Mouse (Mus musculus): ENCODE results near the gene Lrrc42. TPM values are rescaled to one million over a fixed set of nuclear protein-coding genes. Genes with fewer than 3 reads are reported as not detected.

Lrrc42 gene
- total RNA-seq, 2 experiments from 2014 or later, result 39.5 to 41.2 TPM

- no peak for DNase-seq (ENCODE audit: low spot score in 2 of 2)
These were observed 3.9 kb downstream of the Lrrc42 start for GRCm38 (mm10) chr4:107249471-107249870.

DNA sequence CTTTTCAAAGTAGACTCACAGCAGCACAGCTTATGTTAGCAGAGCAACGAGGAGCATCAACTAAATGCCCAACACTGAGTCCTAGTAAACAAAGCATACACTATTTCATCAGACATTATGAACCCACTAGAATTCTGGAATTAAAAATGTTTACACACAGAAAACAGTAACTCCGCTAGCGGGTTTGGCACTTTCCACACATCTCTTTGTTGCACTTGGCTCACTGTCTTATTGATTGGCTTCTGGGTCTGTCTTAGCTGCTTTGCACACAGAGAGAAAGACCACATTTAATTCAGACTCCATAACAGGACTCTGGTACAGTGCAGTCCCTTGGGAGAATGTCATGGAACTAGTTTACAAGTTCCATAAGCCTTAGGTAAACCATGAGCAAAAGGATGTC, 5.3 kb downstream of the Lrrc42 start:
- DNase-seq (ENCODE audit: low spot score in 2 of 2), result no peak

DNA sequence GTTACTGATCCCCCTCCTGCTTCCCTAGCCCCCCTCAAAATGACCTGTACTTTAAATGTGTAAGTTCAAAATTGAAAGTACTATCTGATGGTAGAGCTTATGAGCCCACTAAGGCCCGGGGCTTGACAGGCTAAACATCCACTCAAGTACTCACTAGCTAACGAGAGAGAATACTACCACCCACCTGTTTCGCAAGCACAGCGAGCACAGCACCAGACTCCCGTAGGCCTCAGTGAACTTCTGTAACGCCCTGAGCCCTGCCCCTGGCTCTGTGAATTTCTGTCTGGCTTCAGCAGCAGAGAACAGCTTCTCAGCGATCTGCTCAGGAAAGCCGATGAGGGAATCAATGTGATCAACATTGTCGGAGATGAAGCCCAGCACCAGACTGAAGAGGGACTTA, 6.2 kb downstream of the Lrrc42 start:
- DNase-seq (ENCODE audit: low spot score in 2 of 2), result no peak

GRCm38 (mm10) chr4:107246040-107246439, 7.3 kb downstream of the Lrrc42 start:
- DNase-seq (ENCODE audit: low spot score in 2 of 2), result no peak

DNA sequence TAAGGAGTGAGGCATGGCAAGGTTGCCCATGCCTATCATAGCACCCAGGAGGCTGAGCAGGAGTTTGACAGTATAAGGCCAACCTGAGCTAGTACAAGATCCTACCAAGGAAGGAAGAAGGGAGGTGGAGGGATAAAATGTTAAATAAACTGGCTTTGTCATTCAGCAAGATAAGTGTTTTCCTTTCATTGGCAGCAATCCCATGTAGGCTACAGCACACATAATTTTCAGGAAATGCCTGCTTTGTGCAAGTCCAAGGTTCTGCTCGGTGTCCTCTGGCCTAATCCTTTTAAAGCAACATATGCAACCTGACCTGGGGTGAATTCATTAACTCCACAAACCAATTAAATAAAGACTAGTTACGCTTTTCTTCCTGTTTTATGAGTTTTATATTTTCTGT, 8.0 kb downstream of the Lrrc42 start:
- DNase-seq (ENCODE audit: low spot score in 2 of 2), result no peak

DNA sequence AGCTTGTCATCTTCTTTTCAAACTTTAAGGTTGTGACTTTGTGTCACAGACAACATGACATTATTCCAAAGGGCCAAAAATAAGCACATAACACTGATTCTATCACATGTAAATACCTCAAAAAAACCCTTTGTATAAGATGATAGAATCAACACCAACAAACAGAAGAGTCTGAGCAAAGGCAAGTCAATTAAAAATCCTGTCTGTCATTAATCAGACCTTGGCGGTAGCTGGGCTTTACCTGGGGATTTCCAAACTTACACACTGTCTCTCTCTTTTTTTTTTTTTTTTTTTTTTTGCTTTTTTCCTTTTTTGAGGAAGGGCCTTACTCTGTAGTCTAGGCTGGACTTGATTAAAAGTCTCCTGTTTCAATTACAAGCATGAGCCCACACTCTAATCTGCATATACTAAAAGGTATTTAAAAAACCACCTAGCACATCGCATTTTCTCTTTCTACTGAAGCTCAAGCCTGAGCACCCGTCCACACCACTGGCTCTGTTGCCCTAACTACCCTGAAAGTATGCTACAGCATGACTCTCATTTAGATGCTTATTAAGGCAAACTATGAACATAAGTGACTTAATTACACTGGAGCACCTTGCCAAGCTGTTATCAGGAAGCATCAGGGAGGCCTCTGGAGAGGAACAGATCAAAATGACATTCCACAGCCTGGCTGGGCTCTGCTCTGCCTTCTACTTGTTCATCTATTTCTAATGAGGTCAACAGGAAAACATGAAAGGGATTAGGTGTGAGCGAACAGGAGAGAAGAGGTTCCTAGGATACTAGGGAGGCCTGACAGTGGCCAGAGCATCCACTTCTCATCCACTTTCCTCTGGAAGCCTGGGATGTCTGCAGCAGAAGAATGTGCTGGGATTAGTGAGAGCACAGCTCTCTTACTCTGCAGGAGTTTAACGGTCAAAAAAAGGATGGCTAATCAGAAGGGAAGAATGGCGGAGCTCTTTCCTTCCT, 9.7 kb downstream of the Lrrc42 start:
- DNase-seq (ENCODE audit: low spot score in 2 of 2), result no peak

DNA sequence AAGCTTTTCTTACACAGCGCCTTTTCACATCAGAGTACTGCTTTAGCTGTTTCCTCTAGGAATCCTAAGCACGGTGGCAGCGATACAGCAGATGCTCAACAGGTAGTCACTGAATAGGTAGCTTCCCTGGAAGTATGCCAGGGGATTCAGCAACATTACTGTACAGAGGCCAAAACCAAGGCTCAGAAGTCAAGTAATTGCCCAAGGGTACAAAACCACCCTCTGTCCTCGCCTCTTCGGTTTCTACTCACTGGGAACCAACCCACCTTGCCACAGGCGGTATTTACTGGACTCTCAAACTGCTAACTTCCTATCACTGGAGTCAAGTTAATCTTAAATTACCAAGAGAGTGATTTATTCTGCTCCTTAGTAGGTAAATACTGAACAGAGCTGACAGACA, 13.1 kb downstream of the Lrrc42 start:
- no peak for DNase-seq (ENCODE audit: low spot score in 2 of 2)

- DNase-seq (ENCODE audit: low spot score in 2 of 2), result no peak
These were observed 15.1 kb downstream of the Lrrc42 start for GRCm38 (mm10) chr4:107238253-107238652.

DNA sequence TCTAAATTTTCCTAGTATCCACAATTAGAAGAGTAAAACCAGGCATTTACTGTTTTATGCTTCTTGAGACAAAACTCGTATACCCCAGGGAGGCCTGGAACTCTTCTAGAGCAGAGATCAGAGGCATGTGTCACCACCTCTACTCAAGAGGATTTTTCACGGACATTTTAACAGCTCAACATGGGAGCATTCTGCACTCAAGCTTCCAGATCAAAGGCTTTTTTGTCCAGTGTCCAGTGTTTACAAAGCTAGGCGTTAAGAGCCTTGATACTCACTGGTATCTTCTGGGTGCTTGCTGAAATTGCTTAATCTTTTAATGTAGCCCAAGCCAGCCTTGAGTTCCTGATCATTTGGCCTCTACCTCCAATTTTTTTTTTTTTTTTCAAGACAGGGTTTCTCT, 21.1 kb downstream of the Lrrc42 start:
- DNase-seq (ENCODE audit: low spot score in 2 of 2), result no peak

- no peak for DNase-seq (ENCODE audit: low spot score in 2 of 2)
These were observed 27.0 kb downstream of the Lrrc42 start for GRCm38 (mm10) chr4:107226313-107226712.

GRCm38 (mm10) chr4:107223225-107224204, 29.8 kb downstream of the Lrrc42 start:
- DNase-seq (ENCODE audit: low spot score in 2 of 2), result peak; percentile 37 to 49

- DNase-seq (ENCODE audit: low spot score in 2 of 2), result no peak
These were observed 31.8 kb downstream of the Lrrc42 start for GRCm38 (mm10) chr4:107221524-107221923.

DNA sequence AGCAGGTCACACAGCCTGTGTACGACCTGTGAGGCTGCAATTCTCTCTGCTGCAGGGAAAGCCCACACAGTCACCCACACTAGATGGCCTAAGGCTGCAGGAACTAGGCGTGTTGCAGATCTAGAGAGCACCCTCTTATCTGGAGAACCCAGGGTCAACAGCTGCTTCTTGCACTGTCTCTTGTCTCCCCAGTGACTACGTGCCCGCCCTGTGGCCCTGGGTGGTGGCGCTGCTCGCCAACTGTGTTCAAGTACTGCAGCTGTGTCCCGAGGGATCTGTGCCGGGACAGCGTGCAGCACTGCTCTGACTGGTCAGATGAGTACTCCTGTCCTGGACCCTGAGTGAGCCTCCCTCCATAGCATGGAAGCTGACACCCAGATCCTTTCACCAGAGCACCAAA, 35.8 kb downstream of the Lrrc42 start:
- DNase-seq (ENCODE audit: low spot score in 2 of 2), result no peak

- DNase-seq (ENCODE audit: low spot score in 2 of 2), result no peak
These were observed 39.9 kb downstream of the Lrrc42 start for GRCm38 (mm10) chr4:107213279-107214011.

- no peak for DNase-seq (ENCODE audit: low spot score in 2 of 2)
These were observed 41.4 kb downstream of the Lrrc42 start for GRCm38 (mm10) chr4:107211936-107212335.

- peak in 1 of 2 experiments; percentile 31 for DNase-seq (ENCODE audit: low spot score in 2 of 2)
These were observed 41.9 kb downstream of the Lrrc42 start for GRCm38 (mm10) chr4:107211465-107211864.

GRCm38 (mm10) chr4:107210483-107211097, 42.7 kb downstream of the Lrrc42 start:
- DNase-seq (ENCODE audit: low spot score in 2 of 2), result no peak

DNA sequence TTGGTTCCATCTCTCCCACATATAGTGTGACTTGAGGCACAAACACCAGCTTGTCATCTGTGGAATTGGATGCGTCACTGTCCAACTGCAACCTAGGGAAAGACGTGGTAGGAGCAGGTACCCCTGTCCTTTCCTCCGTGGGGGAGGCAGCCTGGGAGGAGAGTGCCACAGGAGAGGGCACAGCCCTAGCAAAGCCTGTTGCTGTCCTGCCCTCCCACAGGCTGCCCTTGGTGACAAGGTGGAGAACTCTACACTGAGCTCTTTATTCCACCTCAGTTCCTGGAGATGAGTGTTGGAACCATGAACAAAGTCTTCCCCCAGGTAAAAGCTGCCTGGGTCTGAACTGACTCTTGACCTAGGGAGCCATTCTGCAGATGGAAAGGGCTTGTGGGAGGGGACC, 44.5 kb downstream of the Lrrc42 start, which contains the start of gene Ldlrad1:
Gene Ldlrad1, plus strand, starts transcription at position 301 of the 400 bp plus-strand sequence.
- no peak for DNase-seq (ENCODE audit: low spot score in 2 of 2)

DNA sequence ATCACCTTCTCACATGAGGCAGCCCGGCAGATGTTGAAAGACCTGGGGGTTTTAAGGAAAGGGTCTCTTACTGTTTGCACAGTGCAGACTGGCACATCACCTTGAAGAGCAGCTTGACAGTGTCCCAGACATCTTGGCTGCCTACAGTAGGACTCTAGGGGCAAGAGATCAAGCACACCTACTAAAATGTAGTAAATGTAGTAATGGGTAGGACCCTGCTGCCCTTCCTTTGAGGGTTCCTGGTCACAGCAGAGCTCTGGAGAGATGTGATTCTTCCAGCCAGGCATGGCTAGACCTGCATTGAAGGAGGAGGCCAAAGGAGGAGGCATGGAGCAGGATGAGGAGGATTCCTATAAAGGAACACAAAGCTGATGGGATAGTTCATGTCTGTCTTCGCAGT, 46.3 kb downstream of the Lrrc42 start:
- DNase-seq (ENCODE audit: low spot score in 2 of 2), result no peak

DNA sequence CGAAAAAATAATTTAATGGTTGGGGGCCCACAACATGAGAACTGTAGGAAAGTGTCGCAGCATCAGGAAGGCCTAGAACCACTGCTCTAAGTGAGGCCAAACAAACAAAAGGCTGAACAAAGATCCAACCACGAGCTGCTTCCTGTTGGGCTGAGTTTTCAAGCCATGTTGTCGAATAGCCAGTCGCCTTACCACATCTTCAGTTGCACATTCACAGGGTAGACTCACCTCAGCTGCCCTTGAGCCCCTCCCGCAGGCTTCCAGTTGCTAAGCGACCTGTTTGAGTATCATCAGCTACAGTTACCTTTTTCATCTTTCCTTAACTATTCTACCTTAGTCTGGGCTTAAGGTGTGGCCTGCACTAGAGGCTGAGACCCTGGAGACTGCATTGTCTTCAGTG, 50.3 kb downstream of the Lrrc42 start:
- no peak for DNase-seq (ENCODE audit: low spot score in 2 of 2)

DNA sequence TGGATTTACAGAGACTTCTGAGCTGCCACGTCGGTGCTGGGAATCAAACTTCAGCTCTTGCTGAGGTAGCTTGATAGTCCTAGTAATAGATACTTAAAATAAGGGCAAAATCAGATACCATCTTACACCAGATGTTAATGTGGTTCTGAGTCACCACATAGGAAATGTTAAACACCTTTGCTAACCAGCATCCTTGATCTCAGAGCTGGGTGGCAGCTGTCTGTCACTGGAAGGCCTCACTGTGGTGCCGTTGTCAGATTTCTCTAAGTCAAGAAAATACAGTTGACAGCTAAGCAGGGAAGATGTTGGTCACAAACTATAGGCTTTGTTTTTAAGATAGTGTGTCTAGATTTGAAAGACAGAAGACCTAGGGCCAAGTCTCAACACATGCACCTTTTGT, 51.6 kb downstream of the Lrrc42 start:
- DNase-seq (ENCODE audit: low spot score in 2 of 2), result no peak

Data from layer of hippocampus, postnatal 10 days (tissue).